Mouse (Mus musculus) small intestine, adult 2 months (tissue): ENCODE results near the gene Anxa4.

ENCODE experiments used
- CTCF ChIP-seq: fragments of 200-500 bp; IDR thresholded peaks from 2 replicates; pipeline ENCODE4 v1.5.1; 2012; ENCODE audit warnings: low read depth, mild to moderate bottlenecking, control low read depth, inconsistent platforms, low read length, moderate library complexity, mixed read lengths; ENCODE audit not compliant: insufficient replicate concordance, insufficient read length; ENCODE audit errors: extremely low read depth
- POLR2A ChIP-seq: fragments of 200-500 bp; IDR thresholded peaks from 2 replicates; pipeline ENCODE4 v1.6.1; 2012; ENCODE audit warnings: low read depth, mild to moderate bottlenecking, control low read depth, inconsistent platforms, low read length, moderate library complexity

DNA sequence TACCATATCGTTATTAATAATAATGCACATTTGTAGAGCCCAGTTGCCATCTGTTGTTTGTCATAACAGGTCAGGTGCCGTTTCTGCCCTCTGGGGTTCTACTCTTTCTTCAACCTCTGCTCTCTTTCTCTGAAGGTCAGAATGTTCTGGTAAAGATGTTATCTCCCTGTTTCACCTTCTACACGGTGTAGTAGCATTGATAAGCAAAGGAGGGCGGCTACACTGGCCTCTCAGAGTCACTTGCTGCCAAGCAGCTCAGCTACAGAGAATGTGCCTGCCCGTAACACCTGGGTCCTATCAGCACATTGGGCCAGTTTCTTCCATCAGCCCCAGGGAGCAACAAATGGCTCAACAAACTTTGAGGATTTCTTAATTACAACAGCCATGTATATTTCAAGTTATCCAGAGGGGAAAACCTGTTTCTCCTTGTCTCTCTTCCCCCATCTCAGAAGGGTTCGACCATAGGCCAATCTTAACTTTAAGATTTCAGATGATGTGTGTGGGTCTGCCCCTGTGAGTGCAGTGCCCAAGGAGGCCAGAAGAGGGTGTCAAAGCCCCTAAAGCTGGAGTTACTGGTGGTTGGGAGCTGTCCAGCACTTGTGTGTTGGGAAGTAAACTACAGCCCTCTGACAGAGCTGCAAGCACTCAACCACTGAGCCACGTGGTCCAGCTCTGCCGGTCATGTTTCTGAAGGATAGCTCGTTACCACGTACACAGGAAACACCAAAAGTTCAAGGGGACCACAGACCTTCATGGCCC lies 39.1 kb downstream of the Anxa4 start:
- TF ChIP-seq POLR2A (no peak), CTCF (peak; percentile 42; the same call in 1 of the 2 replicates)
